Mouse (Mus musculus) kidney, adult 2 months (tissue): ENCODE measurements around the gene Rnf207.

Experiments
- CTCF ChIP-seq: fragments of 200-500 bp; conservative IDR thresholded peaks from 2 replicates; pipeline ENCODE4 v1.5.1; 2011; ENCODE audit warnings: low read depth, mild to moderate bottlenecking, control low read depth, low read length, moderate library complexity, mixed read lengths; ENCODE audit not compliant: insufficient read depth, insufficient read length
- POLR2A ChIP-seq: fragments of 200-500 bp; IDR thresholded peaks from one replicate; pipeline ENCODE4 v1.6.1; 2011; ENCODE audit warnings: low read depth, low read length, control low read depth

GRCm38 (mm10) chr4:152351422-152352305 lies 32.9 kb upstream of the Rnf207 start:
- TF ChIP-seq CTCF (no peak), POLR2A (no peak)
